Mouse (Mus musculus): Measurements from ENCODE around the gene Snd1. TPM values are rescaled to one million over a fixed set of nuclear protein-coding genes. Genes with fewer than 3 reads are reported as not detected.

Snd1 gene
- polyA plus RNA-seq, 1 experiment from 2014 or later: 129 TPM

DNA sequence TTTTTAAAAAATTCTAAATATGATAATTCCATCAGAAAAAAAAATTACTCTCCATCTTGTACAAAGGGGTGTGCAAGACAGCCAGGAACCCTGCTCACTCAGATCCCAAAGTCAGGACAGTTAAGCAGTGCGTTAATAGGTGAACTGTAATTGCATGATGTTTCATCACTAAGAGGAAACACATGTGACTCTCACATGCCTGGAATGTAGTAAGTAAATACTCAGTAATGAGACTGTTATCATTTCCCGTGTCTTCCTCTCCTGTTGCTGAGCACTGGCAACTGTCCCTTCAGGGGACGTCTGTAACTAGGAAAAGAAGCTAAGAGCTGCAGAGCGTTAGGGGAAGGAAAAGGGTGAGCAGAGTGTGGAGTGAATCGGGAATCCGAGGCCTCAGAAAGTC lies 229.7 kb downstream of the Snd1 start:
- no peaks in the 10 kb centered on the region for H3K27me3 ChIP-seq
- H3K9ac ChIP-seq: no peak overlapping the region
- H3K4me2 ChIP-seq: no peak overlapping the region
- no peaks in the 10 kb centered on the region for H3K9me3 ChIP-seq (replicated peaks)
- H3K4me3 ChIP-seq (replicated peaks): no peak overlapping the region
- peaks cover 30% of the 10 kb centered on the region; the same call in 1 of the 2 replicates for H3K36me3 ChIP-seq
- no peak for ATAC-seq (replicated peaks; ENCODE audit: low FRiP score)
- no peak overlapping the region for H3K27ac ChIP-seq
- WGBS: 53% methylated on average over 6 of the region's 6 CpGs
- H3K4me1 ChIP-seq: peaks cover 20% of the 10 kb centered on the region

DNA sequence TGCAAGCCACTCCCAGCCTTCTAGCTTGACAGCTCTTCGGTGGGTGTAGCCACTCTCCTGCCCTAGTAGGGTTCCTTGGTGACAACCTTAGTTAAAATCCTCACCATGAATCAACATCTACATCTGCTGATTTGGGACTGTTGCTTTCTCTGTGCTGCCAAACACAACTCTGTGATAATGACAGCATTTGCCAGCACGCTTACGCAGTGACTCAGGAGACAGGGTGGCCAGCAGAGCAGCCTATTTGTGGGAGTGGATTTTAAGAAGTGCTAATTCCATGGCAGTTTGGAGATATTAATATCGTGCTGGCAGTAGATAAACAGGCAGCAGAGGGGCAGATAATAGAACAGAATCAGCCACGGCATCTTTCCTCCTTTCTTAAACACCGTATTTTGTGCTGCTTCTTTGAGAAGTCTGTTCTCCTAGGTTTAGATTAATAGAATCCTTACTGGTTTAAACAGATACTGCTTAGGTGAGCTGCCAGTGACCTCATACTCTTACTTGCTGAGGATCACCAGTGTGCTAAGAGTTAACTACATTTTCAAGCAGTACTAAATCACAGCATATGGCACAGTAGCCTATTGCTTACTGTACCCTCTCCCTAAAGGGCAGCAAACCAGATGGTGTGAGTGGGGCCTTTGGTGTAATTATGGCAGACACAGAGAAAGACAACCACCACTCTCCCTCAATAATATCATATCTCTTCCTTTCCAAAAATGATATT lies 230.6 kb downstream of the Snd1 start:
- H3K9me3 ChIP-seq (replicated peaks): no peaks in the 10 kb centered on the region
- H3K4me3 ChIP-seq (replicated peaks): no peak overlapping the region
- peaks cover 20% of the 10 kb centered on the region for H3K4me1 ChIP-seq
- no peak for ATAC-seq (replicated peaks; ENCODE audit: low FRiP score)
- H3K36me3 ChIP-seq: peaks cover 27% of the 10 kb centered on the region; the same call in 1 of the 2 replicates
- no peaks in the 10 kb centered on the region for H3K27me3 ChIP-seq
- no peak overlapping the region for H3K4me2 ChIP-seq
- H3K27ac ChIP-seq: no peak overlapping the region
- no peak overlapping the region for H3K9ac ChIP-seq
- 76% methylated on average over 6 of the region's 6 CpGs for WGBS

GRCm38 (mm10) chr6:28706108-28706975 lies 231.4 kb downstream of the Snd1 start:
- Histone ChIP-seq H3K9me3 (replicated peaks) (no peaks in the 10 kb centered on the region), H3K9ac (no peak overlapping the region), H3K4me2 (no peak overlapping the region), H3K27ac (0 out of 2 replicates have a peak overlapping the region, but pooled peaks have one; percentile 20), H3K4me1 (peaks cover 20% of the 10 kb centered on the region), H3K4me3 (replicated peaks) (no peak overlapping the region), H3K27me3 (no peaks in the 10 kb centered on the region), H3K36me3 (peaks cover 22% of the 10 kb centered on the region; the same call in 1 of the 2 replicates)
- no peak for ATAC-seq (replicated peaks; ENCODE audit: low FRiP score)
- WGBS: 69% methylated on average over 8 of the region's 8 CpGs

DNA sequence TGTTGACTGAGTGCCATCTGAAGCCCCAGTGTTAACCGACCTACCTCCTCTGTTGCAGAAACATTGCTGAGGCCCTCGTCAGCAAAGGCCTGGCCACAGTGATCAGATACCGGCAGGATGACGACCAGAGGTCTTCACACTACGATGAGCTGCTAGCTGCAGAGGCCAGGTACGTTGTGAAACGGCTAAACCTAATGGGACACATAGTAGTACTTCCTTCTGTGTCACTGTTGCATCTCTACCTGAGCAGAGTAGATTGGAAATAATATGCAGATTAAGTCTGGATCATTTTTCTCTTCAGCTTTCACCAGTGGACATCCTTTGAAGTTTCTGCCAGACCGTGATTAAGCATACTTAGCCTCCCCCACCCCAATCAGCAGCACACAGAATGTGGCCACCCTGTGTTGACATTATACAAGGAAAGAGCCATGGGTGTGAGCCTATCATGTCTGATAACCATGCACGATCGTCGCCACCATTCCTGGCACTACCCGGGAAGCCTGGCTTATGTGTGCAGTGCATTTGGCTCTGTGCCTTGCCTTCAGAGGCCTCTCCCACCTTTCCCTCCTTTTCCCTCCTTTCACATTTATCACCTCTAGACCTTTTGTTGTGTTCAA lies 232.1 kb downstream of the Snd1 start:
- 61% methylated on average over 12 of the region's 12 CpGs for WGBS
- no peak overlapping the region for H3K9ac ChIP-seq
- H3K27ac ChIP-seq: peak overlapping the region; percentile 20; the same call in 1 of the 2 replicates
- no peak overlapping the region for H3K4me2 ChIP-seq
- H3K27me3 ChIP-seq: no peaks in the 10 kb centered on the region
- ATAC-seq (replicated peaks; ENCODE audit: low FRiP score): no peak
- peaks cover 20% of the 10 kb centered on the region for H3K4me1 ChIP-seq
- H3K36me3 ChIP-seq: peaks cover 22% of the 10 kb centered on the region; the same call in 1 of the 2 replicates
- H3K4me3 ChIP-seq (replicated peaks): no peak overlapping the region
- no peaks in the 10 kb centered on the region for H3K9me3 ChIP-seq (replicated peaks)

DNA sequence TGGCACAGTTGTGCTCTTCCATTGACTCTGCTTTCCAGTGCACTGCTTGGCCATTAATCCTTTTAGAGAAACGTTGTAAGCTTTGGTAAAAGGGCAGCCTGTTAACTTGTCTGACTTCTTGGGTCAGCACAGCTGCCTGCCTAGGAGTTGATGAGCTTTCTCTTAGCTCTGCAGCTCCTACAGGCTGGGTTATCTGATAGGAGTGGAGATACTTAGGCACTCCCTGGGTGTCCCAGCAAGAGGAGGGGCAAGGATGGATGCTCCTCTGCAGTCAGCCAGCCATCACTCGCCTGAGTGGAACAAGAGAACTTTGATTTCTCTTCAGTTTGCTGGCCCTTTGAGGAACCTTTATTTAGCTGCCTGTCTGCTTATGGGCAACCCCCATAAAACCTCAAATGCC lies 235.1 kb downstream of the Snd1 start:
- peaks cover 20% of the 10 kb centered on the region for H3K4me1 ChIP-seq
- peaks cover 26% of the 10 kb centered on the region; the same call in 1 of the 2 replicates for H3K36me3 ChIP-seq
- ATAC-seq (replicated peaks; ENCODE audit: low FRiP score): peak; percentile 82
- H3K4me2 ChIP-seq: no peak overlapping the region
- no peaks in the 10 kb centered on the region for H3K27me3 ChIP-seq
- no peak overlapping the region for H3K9ac ChIP-seq
- 20% methylated on average over 2 of the region's 2 CpGs for WGBS
- H3K4me3 ChIP-seq (replicated peaks): no peak overlapping the region
- H3K9me3 ChIP-seq (replicated peaks): no peaks in the 10 kb centered on the region
- H3K27ac ChIP-seq: no peak overlapping the region

- Histone ChIP-seq H3K4me2 (no peak overlapping the region), H3K27ac (peak overlapping the region; percentile 49), H3K4me1 (peaks cover 6% of the 10 kb centered on the region; the same call in 1 of the 2 replicates), H3K9ac (no peak overlapping the region), H3K27me3 (no peaks in the 10 kb centered on the region), H3K36me3 (peaks cover 4% of the 10 kb centered on the region; the same call in 1 of the 2 replicates), H3K9me3 (replicated peaks) (no peaks in the 10 kb centered on the region), H3K4me3 (replicated peaks) (no peak overlapping the region)
- 47% methylated on average over 7 of the region's 7 CpGs for WGBS
- peak; percentile 81 for ATAC-seq (replicated peaks; ENCODE audit: low FRiP score)
Observed at GRCm38 (mm10) chr6:28717203-28717844, 242.4 kb downstream of the Snd1 start.

DNA sequence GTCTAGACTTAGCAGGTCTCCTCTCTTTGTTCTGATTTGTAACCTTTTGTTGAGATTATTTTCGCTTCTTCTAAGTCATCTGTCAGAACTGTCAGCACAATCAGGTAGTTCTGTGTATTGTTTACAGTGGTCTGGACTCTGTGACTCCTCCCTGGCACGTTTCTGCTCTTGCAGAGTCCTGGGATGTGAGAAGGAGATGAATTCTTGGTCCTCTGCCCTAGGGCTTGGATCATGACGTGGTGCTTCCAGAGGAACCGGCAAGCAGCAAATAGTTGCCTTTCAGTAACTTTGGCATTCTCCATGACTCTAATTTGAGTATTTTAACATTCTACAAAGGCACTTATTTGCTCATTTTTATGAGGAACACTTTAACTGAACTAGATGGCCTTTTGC lies 242.9 kb downstream of the Snd1 start:
- Histone ChIP-seq H3K36me3 (no peaks in the 10 kb centered on the region), H3K9ac (no peak overlapping the region), H3K27me3 (no peaks in the 10 kb centered on the region), H3K4me1 (peaks cover 7% of the 10 kb centered on the region; the same call in 1 of the 2 replicates), H3K27ac (peak overlapping the region; percentile 49), H3K9me3 (replicated peaks) (no peaks in the 10 kb centered on the region), H3K4me3 (replicated peaks) (no peak overlapping the region), H3K4me2 (no peak overlapping the region)
- 46% methylated on average over 4 of the region's 4 CpGs for WGBS
- peak; percentile 70 for ATAC-seq (replicated peaks; ENCODE audit: low FRiP score)

- ATAC-seq (replicated peaks; ENCODE audit: low FRiP score): no peak
- Histone ChIP-seq H3K4me1 (peaks cover 11% of the 10 kb centered on the region; the same call in 1 of the 2 replicates), H3K27ac (no peak overlapping the region), H3K4me3 (replicated peaks) (no peak overlapping the region), H3K36me3 (peaks cover 4% of the 10 kb centered on the region), H3K27me3 (no peaks in the 10 kb centered on the region), H3K4me2 (no peak overlapping the region), H3K9ac (no peak overlapping the region), H3K9me3 (replicated peaks) (no peaks in the 10 kb centered on the region)
- WGBS: 89% methylated on average over 9 of the region's 9 CpGs
Observed at GRCm38 (mm10) chr6:28720391-28721171, 245.6 kb downstream of the Snd1 start.

DNA sequence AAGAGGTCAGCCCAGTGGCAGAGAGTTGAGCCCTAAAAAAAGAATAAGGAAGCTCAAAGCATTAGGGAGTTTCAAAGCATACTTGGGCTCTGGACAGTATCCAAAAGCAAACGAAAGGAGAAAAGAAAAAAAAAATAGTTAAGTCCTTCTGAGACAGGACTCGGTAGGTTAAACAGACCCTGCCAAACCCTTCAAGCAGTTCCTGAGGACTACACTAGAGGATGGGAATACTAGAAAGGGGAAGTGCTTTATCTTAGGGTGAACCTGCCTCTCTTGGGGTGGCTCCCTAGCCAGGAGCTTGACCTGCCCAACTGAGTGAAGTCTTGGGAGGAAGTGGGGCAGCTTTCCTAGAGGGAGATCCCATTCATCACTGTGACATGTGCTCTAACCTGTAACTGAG lies 248.1 kb downstream of the Snd1 start:
- no peaks in the 10 kb centered on the region for H3K27me3 ChIP-seq
- peaks cover 4% of the 10 kb centered on the region; the same call in 1 of the 2 replicates for H3K4me1 ChIP-seq
- no peak overlapping the region for H3K4me2 ChIP-seq
- WGBS: 30% methylated on average over 2 of the region's 2 CpGs
- 0 out of 2 replicates have a peak overlapping the region, but pooled peaks have one; percentile 10 for H3K27ac ChIP-seq
- H3K4me3 ChIP-seq (replicated peaks): no peak overlapping the region
- ATAC-seq (replicated peaks; ENCODE audit: low FRiP score): no peak
- H3K36me3 ChIP-seq: peaks cover 10% of the 10 kb centered on the region
- no peak overlapping the region for H3K9ac ChIP-seq
- H3K9me3 ChIP-seq (replicated peaks): no peaks in the 10 kb centered on the region

DNA sequence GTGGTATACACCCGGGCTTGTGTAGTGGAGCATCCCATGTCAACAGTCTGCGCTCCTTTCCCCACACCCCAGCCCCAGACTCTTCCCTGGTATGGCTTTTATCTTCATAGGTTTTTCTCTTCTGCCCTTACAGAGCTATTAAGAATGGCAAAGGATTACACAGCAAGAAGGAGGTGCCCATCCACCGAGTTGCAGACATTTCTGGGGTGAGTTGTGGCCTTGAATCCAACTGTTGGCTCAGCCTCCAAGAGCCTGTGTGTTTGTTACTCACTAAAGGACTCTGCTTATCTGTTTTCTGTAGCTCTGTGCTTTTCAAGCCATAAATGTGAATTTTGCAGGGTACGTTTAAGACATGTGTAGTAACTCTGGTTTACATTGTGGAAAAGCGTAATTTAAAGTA lies 249.8 kb downstream of the Snd1 start:
- Histone ChIP-seq H3K27ac (no peak overlapping the region), H3K27me3 (no peaks in the 10 kb centered on the region), H3K9me3 (replicated peaks) (no peaks in the 10 kb centered on the region), H3K36me3 (peaks cover 10% of the 10 kb centered on the region), H3K4me3 (replicated peaks) (no peak overlapping the region), H3K4me2 (no peak overlapping the region), H3K9ac (no peak overlapping the region), H3K4me1 (peaks cover 12% of the 10 kb centered on the region; the same call in 1 of the 2 replicates)
- no peak for ATAC-seq (replicated peaks; ENCODE audit: low FRiP score)
- 82% methylated on average over 5 of the region's 5 CpGs for WGBS

GRCm38 (mm10) chr6:28729236-28729635 lies 254.3 kb downstream of the Snd1 start:
- no peak for ATAC-seq (replicated peaks; ENCODE audit: low FRiP score)
- no peak overlapping the region for H3K4me3 ChIP-seq (replicated peaks)
- no peaks in the 10 kb centered on the region for H3K9me3 ChIP-seq (replicated peaks)
- peaks cover 10% of the 10 kb centered on the region for H3K36me3 ChIP-seq
- 49% methylated on average over 3 of the region's 3 CpGs for WGBS
- no peak overlapping the region for H3K4me2 ChIP-seq
- H3K27me3 ChIP-seq: no peaks in the 10 kb centered on the region
- H3K27ac ChIP-seq: no peak overlapping the region
- no peak overlapping the region for H3K9ac ChIP-seq
- H3K4me1 ChIP-seq: peaks cover 9% of the 10 kb centered on the region; the same call in 1 of the 2 replicates

Measured in kidney, embryonic 15.5 days (tissue).